Mouse (Mus musculus): ENCODE measurements around the gene Spag6l. TPM values are rescaled to one million over a fixed set of nuclear protein-coding genes. Genes with fewer than 3 reads are reported as not detected.

Gene Spag6l
- 0.34 and 0.60 TPM in 2 replicates for polyA plus RNA-seq (2015; fragmentation: Nextera tagmentation; extraction: Ambion mirVana)

- Histone ChIP-seq H3K9me3 (ENCODE audit: control insufficient read depth, low read length) (no peaks in the 10 kb centered on the region), H3K4me2 (ENCODE audit: low read depth, low read length) (peak within 1 kb of the TSS; percentile 87), H3K27me3 (replicated peaks; ENCODE audit: control insufficient read depth, insufficient read depth, low read length) (no peaks in the 10 kb centered on the region), H3K36me3 (ENCODE audit: control insufficient read depth, insufficient read depth, low read length) (no peaks in the 10 kb centered on the region), H3K27ac (ENCODE audit: low read length) (no peak within 1 kb of the TSS), H3K4me1 (ENCODE audit: control insufficient read depth, insufficient read depth, low read length) (peaks cover 5% of the 10 kb centered on the region; the same call in 1 of the 2 replicates), H3K9ac (ENCODE audit: low read depth, low read length) (peak within 1 kb of the TSS; percentile 54; the same call in 1 of the 2 replicates), H3K4me3 (ENCODE audit: low read length) (peak within 1 kb of the TSS; percentile 54)
- WGBS, result 5% methylated on average over 33 of the region's 33 CpGs
- ATAC-seq, result peak; percentile 87
Measured at GRCm38 (mm10) chr16:16828757-16829615, at the start of gene Spag6l. Gene Spag6l, minus strand, starts transcription at chr16:16829456.

- ATAC-seq, result no peak
- 92% methylated on average over 5 of the region's 5 CpGs for WGBS
- peaks cover 23% of the 10 kb centered on the region for H3K36me3 ChIP-seq (ENCODE audit: control insufficient read depth, insufficient read depth, low read length)
- H3K4me3 ChIP-seq (ENCODE audit: low read length), result no peak overlapping the region
- H3K4me2 ChIP-seq (ENCODE audit: low read depth, low read length), result no peak overlapping the region
- no peaks in the 10 kb centered on the region for H3K9me3 ChIP-seq (ENCODE audit: control insufficient read depth, low read length)
- no peaks in the 10 kb centered on the region for H3K27me3 ChIP-seq (replicated peaks; ENCODE audit: control insufficient read depth, insufficient read depth, low read length)
- H3K9ac ChIP-seq (ENCODE audit: low read depth, low read length), result no peak overlapping the region
- no peak overlapping the region for H3K27ac ChIP-seq (ENCODE audit: low read length)
- H3K4me1 ChIP-seq (ENCODE audit: control insufficient read depth, insufficient read depth, low read length), result no peaks in the 10 kb centered on the region
Measured at GRCm38 (mm10) chr16:16879025-16879424, 49.8 kb upstream of the Spag6l start.

- H3K27me3 ChIP-seq (replicated peaks; ENCODE audit: control insufficient read depth, insufficient read depth, low read length), result no peaks in the 10 kb centered on the region
- ATAC-seq, result peak; percentile 97
- 0% methylated on average over 49 of the region's 49 CpGs for WGBS
Measured at GRCm38 (mm10) chr16:16870617-16871331, 41.5 kb upstream of the Spag6l start, which contains the start of the genes Top3b and Vpreb1. Gene Top3b, plus strand, starts transcription at chr16:16870736. Gene Vpreb1, minus strand, starts transcription at chr16:16870843.

GRCm38 (mm10) chr16:16870241-16870616 is 41.0 kb upstream of the Spag6l start:
- Histone ChIP-seq H3K27ac (ENCODE audit: low read length) (peak overlapping the region; percentile 98), H3K4me3 (ENCODE audit: low read length) (peak overlapping the region; percentile 81), H3K9me3 (ENCODE audit: control insufficient read depth, low read length) (no peaks in the 10 kb centered on the region), H3K9ac (ENCODE audit: low read depth, low read length) (peak overlapping the region; percentile 95), H3K27me3 (replicated peaks; ENCODE audit: control insufficient read depth, insufficient read depth, low read length) (no peaks in the 10 kb centered on the region), H3K4me1 (ENCODE audit: control insufficient read depth, insufficient read depth, low read length) (peaks cover 3% of the 10 kb centered on the region; the same call in 1 of the 2 replicates), H3K36me3 (ENCODE audit: control insufficient read depth, insufficient read depth, low read length) (no peaks in the 10 kb centered on the region; the same call in 1 of the 2 replicates), H3K4me2 (ENCODE audit: low read depth, low read length) (peak overlapping the region; percentile 54)
- ATAC-seq, result peak; percentile 47
- WGBS, result 36% methylated on average over 7 of the region's 7 CpGs

More at GRCm38 (mm10) chr16:16870617-16871331, 41.5 kb upstream of the Spag6l start, which contains the start of the genes Top3b and Vpreb1:
- Histone ChIP-seq H3K9ac (ENCODE audit: low read depth, low read length) (peak within 1 kb of the TSS; percentile 95), H3K36me3 (ENCODE audit: control insufficient read depth, insufficient read depth, low read length) (peaks cover under 1% of the 10 kb centered on the region), H3K9me3 (ENCODE audit: control insufficient read depth, low read length) (no peaks in the 10 kb centered on the region), H3K4me2 (ENCODE audit: low read depth, low read length) (peak within 1 kb of the TSS; percentile 54), H3K27ac (ENCODE audit: low read length) (peak within 1 kb of the TSS; percentile 98), H3K4me3 (ENCODE audit: low read length) (peak within 1 kb of the TSS; percentile 81), H3K4me1 (ENCODE audit: control insufficient read depth, insufficient read depth, low read length) (peaks cover 3% of the 10 kb centered on the region; the same call in 1 of the 2 replicates)

GRCm38 (mm10) chr16:16865696-16866561 is 36.7 kb upstream of the Spag6l start:
- H3K9ac ChIP-seq (ENCODE audit: low read depth, low read length), result no peak overlapping the region
- H3K27me3 ChIP-seq (replicated peaks; ENCODE audit: control insufficient read depth, insufficient read depth, low read length), result no peaks in the 10 kb centered on the region
- no peak overlapping the region for H3K4me2 ChIP-seq (ENCODE audit: low read depth, low read length)
- H3K36me3 ChIP-seq (ENCODE audit: control insufficient read depth, insufficient read depth, low read length), result no peaks in the 10 kb centered on the region
- H3K4me3 ChIP-seq (ENCODE audit: low read length), result no peak overlapping the region
- ATAC-seq, result no peak
- no peak overlapping the region for H3K27ac ChIP-seq (ENCODE audit: low read length)
- no peaks in the 10 kb centered on the region for H3K4me1 ChIP-seq (ENCODE audit: control insufficient read depth, insufficient read depth, low read length)
- no peaks in the 10 kb centered on the region for H3K9me3 ChIP-seq (ENCODE audit: control insufficient read depth, low read length)
- 47% methylated on average over 4 of the region's 5 CpGs for WGBS

- Histone ChIP-seq H3K4me3 (ENCODE audit: low read length) (no peak overlapping the region), H3K36me3 (ENCODE audit: control insufficient read depth, insufficient read depth, low read length) (no peaks in the 10 kb centered on the region), H3K9ac (ENCODE audit: low read depth, low read length) (no peak overlapping the region), H3K27ac (ENCODE audit: low read length) (no peak overlapping the region), H3K27me3 (replicated peaks; ENCODE audit: control insufficient read depth, insufficient read depth, low read length) (no peaks in the 10 kb centered on the region), H3K9me3 (ENCODE audit: control insufficient read depth, low read length) (no peaks in the 10 kb centered on the region), H3K4me2 (ENCODE audit: low read depth, low read length) (no peak overlapping the region), H3K4me1 (ENCODE audit: control insufficient read depth, insufficient read depth, low read length) (no peaks in the 10 kb centered on the region)
- ATAC-seq, result no peak
Measured at GRCm38 (mm10) chr16:16865217-16865616, 36.0 kb upstream of the Spag6l start.

GRCm38 (mm10) chr16:16863978-16864377 is 34.7 kb upstream of the Spag6l start, which contains the start of gene Igll1:
Gene Igll1, minus strand, starts transcription at chr16:16863985.
- no peaks in the 10 kb centered on the region for H3K9me3 ChIP-seq (ENCODE audit: control insufficient read depth, low read length)
- 72% methylated on average over 2 of the region's 2 CpGs for WGBS
- no peak within 1 kb of the TSS for H3K4me3 ChIP-seq (ENCODE audit: low read length)
- H3K4me1 ChIP-seq (ENCODE audit: control insufficient read depth, insufficient read depth, low read length), result no peaks in the 10 kb centered on the region
- H3K27me3 ChIP-seq (replicated peaks; ENCODE audit: control insufficient read depth, insufficient read depth, low read length), result no peaks in the 10 kb centered on the region
- no peak for ATAC-seq
- H3K9ac ChIP-seq (ENCODE audit: low read depth, low read length), result no peak within 1 kb of the TSS
- no peak within 1 kb of the TSS for H3K4me2 ChIP-seq (ENCODE audit: low read depth, low read length)
- no peak within 1 kb of the TSS for H3K27ac ChIP-seq (ENCODE audit: low read length)
- H3K36me3 ChIP-seq (ENCODE audit: control insufficient read depth, insufficient read depth, low read length), result no peaks in the 10 kb centered on the region

- no peak overlapping the region for H3K4me2 ChIP-seq (ENCODE audit: low read depth, low read length)
- H3K4me3 ChIP-seq (ENCODE audit: low read length), result no peak overlapping the region
- no peaks in the 10 kb centered on the region for H3K36me3 ChIP-seq (ENCODE audit: control insufficient read depth, insufficient read depth, low read length)
- WGBS, result 76% methylated on average over 3 of the region's 3 CpGs
- H3K27me3 ChIP-seq (replicated peaks; ENCODE audit: control insufficient read depth, insufficient read depth, low read length), result no peaks in the 10 kb centered on the region
- no peak overlapping the region for H3K27ac ChIP-seq (ENCODE audit: low read length)
- H3K9ac ChIP-seq (ENCODE audit: low read depth, low read length), result no peak overlapping the region
- no peak for ATAC-seq
- no peaks in the 10 kb centered on the region for H3K9me3 ChIP-seq (ENCODE audit: control insufficient read depth, low read length)
- no peaks in the 10 kb centered on the region for H3K4me1 ChIP-seq (ENCODE audit: control insufficient read depth, insufficient read depth, low read length)
Measured at GRCm38 (mm10) chr16:16862288-16862687, 33.0 kb upstream of the Spag6l start.
